Mouse (Mus musculus) CH12.LX (cell line): ENCODE measurements around the gene Tubg1. TPM values are rescaled to one million over a fixed set of nuclear protein-coding genes. Genes with fewer than 3 reads are reported as not detected.

ENCODE experiments used
- DNase-seq: peaks from one replicate; pipeline ENCODE4 v3.0.0-alpha.2; 2013; ENCODE audit errors: extremely low read depth
- H3K27ac ChIP-seq: 2 replicates; pipeline ENCODE4 v1.5.1; 2012; ENCODE audit warnings: low read depth, mild to moderate bottlenecking, control low read depth, moderate library complexity; ENCODE audit not compliant: insufficient read depth
- H3K27me3 ChIP-seq: replicated peaks from 2 replicates; pipeline ENCODE3; 2012; ENCODE audit warnings: inconsistent platforms
- H3K36me3 ChIP-seq, 2 experiments: replicated peaks in 1 of 2; 2 replicates each; pipeline versions ENCODE3 to v1.6.1; 2012; ENCODE audit warnings: inconsistent platforms in 1 of 2, low read length in 1 of 2, mild to moderate bottlenecking in 1 of 2, mixed read lengths in 1 of 2, moderate library complexity in 1 of 2; ENCODE audit not compliant: control insufficient read depth in 1 of 2, insufficient read depth in 1 of 2
- H3K4me1 ChIP-seq, 2 experiments: 2 replicates each; pipeline ENCODE4 v1.6.1; 2012; ENCODE audit warnings: inconsistent platforms in 1 of 2, moderate library complexity in 1 of 2; ENCODE audit not compliant: insufficient read depth in 2 of 2, control insufficient read depth in 1 of 2
- H3K4me2 ChIP-seq: 2 replicates; pipeline ENCODE4 v1.6.1; 2012; ENCODE audit warnings: low read depth, mild to moderate bottlenecking, control low read depth; ENCODE audit not compliant: poor library complexity, insufficient read depth, severe bottlenecking
- H3K4me3 ChIP-seq, 3 experiments: fragments of 150-350 bp in 1 of 3; sonication (generic) in 1 of 3; replicated peaks in 1 of 3; 2 replicates each; pipeline versions ENCODE3 to v1.5.1; 2011 to 2012; ENCODE audit warnings: low read depth in 2 of 3, low read length in 2 of 3, mild to moderate bottlenecking in 2 of 3, moderate library complexity in 2 of 3, control low read depth in 1 of 3, improper control_type of control experiment in 1 of 3, inconsistent platforms in 1 of 3, mixed read lengths in 1 of 3; ENCODE audit not compliant: poor library complexity in 1 of 3
- H3K79me2 ChIP-seq: replicated peaks from 2 replicates; pipeline ENCODE4 v1.6.1; 2012; ENCODE audit warnings: mild to moderate bottlenecking, moderate library complexity; ENCODE audit not compliant: control insufficient read depth, poor library complexity, insufficient read depth, severe bottlenecking; ENCODE audit errors: extremely low read depth
- H3K9ac ChIP-seq: 2 replicates; pipeline ENCODE4 v1.6.1; 2012; ENCODE audit warnings: low read depth, mild to moderate bottlenecking, control low read depth, moderate library complexity; ENCODE audit not compliant: insufficient read depth
- H3K9me3 ChIP-seq: replicated peaks from 2 replicates; pipeline ENCODE3; 2012; ENCODE audit warnings: low read length, inconsistent platforms, mixed read lengths
- BHLHE40 ChIP-seq: IDR thresholded peaks from 2 replicates; pipeline ENCODE4 v1.6.1; 2011; ENCODE audit warnings: mild to moderate bottlenecking, low read depth, low read length, improper control_type of control experiment
- CHD2 ChIP-seq: IDR thresholded peaks from 2 replicates; pipeline ENCODE4 v1.6.1; 2011; ENCODE audit warnings: low read length, improper control_type of control experiment
- CTCF ChIP-seq, 2 experiments: IDR thresholded peaks in 1 of 2; conservative IDR thresholded peaks in 1 of 2; 2 replicates each; pipeline ENCODE4 v1.5.1; 2011 to 2012; ENCODE audit warnings: low read depth in 2 of 2, low read length in 2 of 2, improper control_type of control experiment in 1 of 2, inconsistent platforms in 1 of 2, mild to moderate bottlenecking in 1 of 2, moderate library complexity in 1 of 2
- E2F4 ChIP-seq: IDR thresholded peaks from 2 replicates; pipeline ENCODE4 v1.6.1; 2011; ENCODE audit warnings: low read depth, low read length, improper control_type of control experiment; ENCODE audit not compliant: insufficient replicate concordance
- ELF1 ChIP-seq: IDR thresholded peaks from 2 replicates; pipeline ENCODE4 v1.6.1; 2014; ENCODE audit warnings: low read depth, mild to moderate bottlenecking, inconsistent platforms, low read length, improper control_type of control experiment
- GABPA ChIP-seq: IDR thresholded peaks from 2 replicates; pipeline ENCODE4 v1.6.1; 2012; ENCODE audit warnings: low read depth, low read length, improper control_type of control experiment, inconsistent platforms; ENCODE audit not compliant: insufficient replicate concordance
- IRF4 ChIP-seq: IDR thresholded peaks from 2 replicates; pipeline ENCODE4 v1.6.1; 2014; ENCODE audit warnings: low read depth, mild to moderate bottlenecking, inconsistent platforms, low read length, improper control_type of control experiment
- KAT2A ChIP-seq: IDR thresholded peaks from 2 replicates; pipeline ENCODE4 v1.6.1; 2012; ENCODE audit warnings: low read length, improper control_type of control experiment, inconsistent platforms; ENCODE audit not compliant: insufficient replicate concordance
- MAZ ChIP-seq: IDR thresholded peaks from 2 replicates; pipeline ENCODE4 v1.6.1; 2012; ENCODE audit warnings: low read depth, mild to moderate bottlenecking, inconsistent platforms, low read length, improper control_type of control experiment, moderate library complexity
- MEF2A ChIP-seq: IDR thresholded peaks from 2 replicates; pipeline ENCODE4 v1.6.1; 2014; ENCODE audit warnings: low read depth, mild to moderate bottlenecking, inconsistent platforms, low read length, improper control_type of control experiment, borderline replicate concordance
- MXI1 ChIP-seq: IDR thresholded peaks from 2 replicates; pipeline ENCODE4 v1.6.1; 2011; ENCODE audit warnings: mild to moderate bottlenecking, low read depth, low read length, improper control_type of control experiment
- NELFE ChIP-seq: IDR thresholded peaks from 2 replicates; pipeline ENCODE4 v1.6.1; 2011; ENCODE audit warnings: low read depth, low read length, improper control_type of control experiment
- NRF1 ChIP-seq: IDR thresholded peaks from 2 replicates; pipeline ENCODE4 v1.6.1; 2014; ENCODE audit warnings: low read depth, mild to moderate bottlenecking, inconsistent platforms, low read length, improper control_type of control experiment, moderate library complexity
- POLR2A ChIP-seq: IDR thresholded peaks from 2 replicates; pipeline ENCODE4 v1.6.1; 2011; ENCODE audit warnings: low read depth, mild to moderate bottlenecking, improper control_type of control experiment, low read length
- RAD21 ChIP-seq: IDR thresholded peaks from 2 replicates; pipeline ENCODE4 v1.6.1; 2011; ENCODE audit warnings: low read depth, mild to moderate bottlenecking, low read length, improper control_type of control experiment, moderate library complexity
- SIN3A ChIP-seq: IDR thresholded peaks from 2 replicates; pipeline ENCODE4 v1.6.1; 2012; ENCODE audit warnings: low read length, improper control_type of control experiment, inconsistent platforms
- SMC3 ChIP-seq: IDR thresholded peaks from 2 replicates; pipeline ENCODE4 v1.6.1; 2011; ENCODE audit warnings: low read depth, low read length, improper control_type of control experiment
- TBP ChIP-seq: conservative IDR thresholded peaks from 2 replicates; pipeline ENCODE4 v1.6.1; 2011; ENCODE audit warnings: low read depth, low read length, improper control_type of control experiment
- USF1 ChIP-seq: IDR thresholded peaks from 2 replicates; pipeline ENCODE4 v1.6.1; 2014; ENCODE audit warnings: low read depth, mild to moderate bottlenecking, inconsistent platforms, low read length, improper control_type of control experiment
- ZMIZ1 ChIP-seq: IDR thresholded peaks from 2 replicates; pipeline ENCODE4 v1.6.1; 2012; ENCODE audit warnings: low read depth, mild to moderate bottlenecking, inconsistent platforms, low read length, improper control_type of control experiment
- dilution Hi-C: fragments of 300-500 bp; cut with MboI; formaldehyde crosslinking; loops from 2 replicates; pipeline ENCODE4 v1.14.3; 2020; ENCODE audit warnings: low sequenced_read_pairs; ENCODE audit not compliant: extremely low pct_unique_long_range_greater_than_20kb, extremely low pct_ligation_motif_present
- in situ Hi-C: fragments of 300-500 bp; cut with MboI; formaldehyde crosslinking; loops from 3 replicates; pipeline ENCODE4 v1.14.3; 2019; ENCODE audit warnings: low sequenced_read_pairs, low pct_ligation_motif_present, low pct_unique_long_range_greater_than_20kb, mixed read lengths
- polyA plus RNA-seq: library from polyadenylated mRNA; unstranded; fragments of >175 nt; gene quantifications from 2 replicates; pipeline ENCODE4 v1.2.1, GENCODE M21; 2012; ENCODE audit warnings: low read depth; ENCODE audit not compliant: insufficient read length
- total RNA-seq, 2 experiments: library from RNA; depleted of rRNA; stranded (reverse); fragments of 300-350 nt in 1 of 2; fragments of >200 nt in 1 of 2; gene quantifications; 2 replicates each; pipeline ENCODE4 v1.2.3; 2012 to 2014

Tubg1 gene
- total and polyA plus RNA-seq, 3 experiments = 57.4 to 190 (median 108) TPM

GRCm38 (mm10) chr11:101087682-101088055 is 32.1 kb upstream of the Tubg1 start:
- peaks cover 23% of the 10 kb centered on the region; the same call in 1 of the 2 replicates for H3K79me2 ChIP-seq
- peaks cover 50 to 76% of the 10 kb centered on the region in 2 experiments for H3K36me3 ChIP-seq
- H3K27ac ChIP-seq = peak overlapping the region; percentile 63
- peaks cover 26 to 65% of the 10 kb centered on the region in 2 experiments for H3K4me1 ChIP-seq
- peak overlapping the region; percentile 49 to 79 (median 68) for H3K4me3 ChIP-seq
- TF ChIP-seq NELFE (no peak), CTCF (conservative IDR thresholded peaks at IDR 0.05 in 1 of 2, IDR thresholded peaks at IDR 0.05 in 1 of 2; ENCODE audit: low read depth in 2 of 2, low read length in 2 of 2) (no peak), USF1 (no peak), KAT2A (no peak), E2F4 (no peak), POLR2A (no peak), MEF2A (no peak), IRF4 (no peak), MAZ (no peak), ELF1 (no peak), ZMIZ1 (no peak), RAD21 (no peak), TBP (no peak), SMC3 (no peak), MXI1 (no peak), GABPA (no peak), CHD2 (no peak), SIN3A (no peak)
- in situ Hi-C loops = loop anchor here (10.0 kb wide), 1 partner anchor 217 kb away; the partner anchor contains the start of gene Becn1
- no peak for DNase-seq
- H3K4me2 ChIP-seq = peak overlapping the region; percentile 27
- dilution Hi-C loops = no loop called here
- H3K27me3 ChIP-seq = no peaks in the 10 kb centered on the region
- peak overlapping the region; percentile 77 for H3K9ac ChIP-seq
- no peaks in the 10 kb centered on the region for H3K9me3 ChIP-seq

- no peaks in the 10 kb centered on the region for H3K27me3 ChIP-seq
- no peak overlapping the region for H3K4me2 ChIP-seq
- H3K27ac ChIP-seq = no peak overlapping the region
- peaks cover 31% of the 10 kb centered on the region for H3K79me2 ChIP-seq
- dilution Hi-C loops (no loop called here), in situ Hi-C loops (loop anchor here (10.0 kb wide), 1 partner anchor 215 kb away; the partner anchor contains the start of gene Becn1)
- no peak for TF ChIP-seq NRF1
- 0 out of 2 replicates have a peak, but pooled peaks have one; percentile 11 for TF ChIP-seq BHLHE40
- 0 out of 2 replicates have a peak, but pooled peaks have one; percentile 27 for TF ChIP-seq POLR2A
- H3K4me1 ChIP-seq = peaks cover 20 to 64% of the 10 kb centered on the region in 2 experiments
- no peak overlapping the region for H3K4me3 ChIP-seq
- no peak for DNase-seq
- H3K9ac ChIP-seq = no peak overlapping the region
- H3K9me3 ChIP-seq = no peaks in the 10 kb centered on the region
- H3K36me3 ChIP-seq = peaks cover 56 to 76% of the 10 kb centered on the region in 2 experiments
Observed at GRCm38 (mm10) chr11:101089931-101090330, 29.8 kb upstream of the Tubg1 start.
